Mouse (Mus musculus): ENCODE results near the gene Tpd52l2. TPM values are rescaled to one million over a fixed set of nuclear protein-coding genes. Genes with fewer than 3 reads are reported as not detected.
A peak's percentile ranks its signal among the peaks of the same experiment; 100 is the strongest.

Tpd52l2 gene
- 145 and 151 TPM in 2 replicates for polyA plus RNA-seq (2014; fragmentation: Nextera tagmentation; extraction: Ambion mirVana)

- H3K36me3 ChIP-seq (ENCODE audit: control insufficient read depth, insufficient read depth, low read length), result peaks cover 3% of the 10 kb centered on the region; the same call in 1 of the 2 replicates
- DNase-seq (ENCODE audit: low spot score) (peak; percentile 95), ATAC-seq (ENCODE audit: low FRiP score) (peak; percentile 97)
- peak within 1 kb of the TSS; percentile 97 for H3K9ac ChIP-seq (ENCODE audit: low read depth, low read length)
- peak within 1 kb of the TSS; percentile 94 for H3K4me2 ChIP-seq (replicated peaks; ENCODE audit: low read depth, low read length)
- no peaks in the 10 kb centered on the region for H3K9me3 ChIP-seq (ENCODE audit: control insufficient read depth, low read length)
- H3K4me1 ChIP-seq (replicated peaks; ENCODE audit: control insufficient read depth, insufficient read depth, low read length), result no peaks in the 10 kb centered on the region; the same call in 1 of the 2 replicates
- WGBS, result under 1% methylated on average over 45 of the region's 46 CpGs
- H3K4me3 ChIP-seq (ENCODE audit: low read depth, low read length), result peak within 1 kb of the TSS; percentile 97
- no peaks in the 10 kb centered on the region for H3K27me3 ChIP-seq (ENCODE audit: control insufficient read depth, insufficient read depth, low read length)
- peak within 1 kb of the TSS; percentile 86 for H3K27ac ChIP-seq (ENCODE audit: low read depth, low read length)
These were observed at the start of gene Tpd52l2 for GRCm38 (mm10) chr2:181496831-181497547. Tpd52l2 (plus strand) TSS chr2:181497142.

GRCm38 (mm10) chr2:181452181-181452580 lies 44.8 kb upstream of the Tpd52l2 start:
- Histone ChIP-seq H3K4me3 (ENCODE audit: low read depth, low read length) (no peak overlapping the region), H3K36me3 (ENCODE audit: control insufficient read depth, insufficient read depth, low read length) (no peaks in the 10 kb centered on the region), H3K9me3 (ENCODE audit: control insufficient read depth, low read length) (no peaks in the 10 kb centered on the region), H3K27ac (ENCODE audit: low read depth, low read length) (no peak overlapping the region), H3K4me2 (replicated peaks; ENCODE audit: low read depth, low read length) (no peak overlapping the region), H3K9ac (ENCODE audit: low read depth, low read length) (no peak overlapping the region), H3K27me3 (ENCODE audit: control insufficient read depth, insufficient read depth, low read length) (no peaks in the 10 kb centered on the region), H3K4me1 (replicated peaks; ENCODE audit: control insufficient read depth, insufficient read depth, low read length) (no peaks in the 10 kb centered on the region)
- ATAC-seq (ENCODE audit: low FRiP score) (no peak), DNase-seq (ENCODE audit: low spot score) (no peak)
- 77% methylated on average over 4 of the region's 4 CpGs for WGBS

GRCm38 (mm10) chr2:181453274-181453673 lies 43.7 kb upstream of the Tpd52l2 start:
- Histone ChIP-seq H3K9ac (ENCODE audit: low read depth, low read length) (no peak overlapping the region), H3K9me3 (ENCODE audit: control insufficient read depth, low read length) (no peaks in the 10 kb centered on the region), H3K36me3 (ENCODE audit: control insufficient read depth, insufficient read depth, low read length) (no peaks in the 10 kb centered on the region), H3K4me3 (ENCODE audit: low read depth, low read length) (no peak overlapping the region), H3K4me1 (replicated peaks; ENCODE audit: control insufficient read depth, insufficient read depth, low read length) (no peaks in the 10 kb centered on the region), H3K4me2 (replicated peaks; ENCODE audit: low read depth, low read length) (no peak overlapping the region), H3K27me3 (ENCODE audit: control insufficient read depth, insufficient read depth, low read length) (no peaks in the 10 kb centered on the region), H3K27ac (ENCODE audit: low read depth, low read length) (no peak overlapping the region)
- ATAC-seq (ENCODE audit: low FRiP score) (no peak), DNase-seq (ENCODE audit: low spot score) (no peak)
- WGBS, result 31% methylated on average over 1 of the region's 1 CpGs

GRCm38 (mm10) chr2:181455899-181456298 lies 41.0 kb upstream of the Tpd52l2 start:
- WGBS, result 85% methylated on average over 2 of the region's 2 CpGs
- no peak overlapping the region for H3K4me2 ChIP-seq (replicated peaks; ENCODE audit: low read depth, low read length)
- no peak overlapping the region for H3K27ac ChIP-seq (ENCODE audit: low read depth, low read length)
- no peaks in the 10 kb centered on the region for H3K36me3 ChIP-seq (ENCODE audit: control insufficient read depth, insufficient read depth, low read length)
- no peak overlapping the region for H3K9ac ChIP-seq (ENCODE audit: low read depth, low read length)
- no peaks in the 10 kb centered on the region for H3K9me3 ChIP-seq (ENCODE audit: control insufficient read depth, low read length)
- DNase-seq (ENCODE audit: low spot score), result no peak
- no peaks in the 10 kb centered on the region for H3K4me1 ChIP-seq (replicated peaks; ENCODE audit: control insufficient read depth, insufficient read depth, low read length)
- H3K4me3 ChIP-seq (ENCODE audit: low read depth, low read length), result no peak overlapping the region
- no peaks in the 10 kb centered on the region for H3K27me3 ChIP-seq (ENCODE audit: control insufficient read depth, insufficient read depth, low read length)
- ATAC-seq (ENCODE audit: low FRiP score), result no peak

GRCm38 (mm10) chr2:181457831-181458230 lies 39.1 kb upstream of the Tpd52l2 start:
- Histone ChIP-seq H3K9me3 (ENCODE audit: control insufficient read depth, low read length) (no peaks in the 10 kb centered on the region), H3K4me2 (replicated peaks; ENCODE audit: low read depth, low read length) (peak overlapping the region; percentile 99), H3K4me3 (ENCODE audit: low read depth, low read length) (peak overlapping the region; percentile 99), H3K27me3 (ENCODE audit: control insufficient read depth, insufficient read depth, low read length) (no peaks in the 10 kb centered on the region), H3K9ac (ENCODE audit: low read depth, low read length) (peak overlapping the region; percentile 84; the same call in 1 of the 2 replicates), H3K36me3 (ENCODE audit: control insufficient read depth, insufficient read depth, low read length) (no peaks in the 10 kb centered on the region), H3K27ac (ENCODE audit: low read depth, low read length) (no peak overlapping the region), H3K4me1 (replicated peaks; ENCODE audit: control insufficient read depth, insufficient read depth, low read length) (no peaks in the 10 kb centered on the region)
- WGBS, result 4% methylated on average over 15 of the region's 15 CpGs
- DNase-seq (ENCODE audit: low spot score) (peak; percentile 34), ATAC-seq (ENCODE audit: low FRiP score) (no peak)

GRCm38 (mm10) chr2:181458411-181459152 lies 38.4 kb upstream of the Tpd52l2 start:
- H3K9ac ChIP-seq (ENCODE audit: low read depth, low read length), result peak overlapping the region; percentile 84
- no peaks in the 10 kb centered on the region for H3K27me3 ChIP-seq (ENCODE audit: control insufficient read depth, insufficient read depth, low read length)
- peak; percentile 33 for ATAC-seq (ENCODE audit: low FRiP score)
- peak overlapping the region; percentile 99 for H3K4me2 ChIP-seq (replicated peaks; ENCODE audit: low read depth, low read length)
- no peaks in the 10 kb centered on the region for H3K4me1 ChIP-seq (replicated peaks; ENCODE audit: control insufficient read depth, insufficient read depth, low read length)
- H3K4me3 ChIP-seq (ENCODE audit: low read depth, low read length), result peak overlapping the region; percentile 99
- peak; percentile 65 for DNase-seq (ENCODE audit: low spot score)
- peak overlapping the region; percentile 85 for H3K27ac ChIP-seq (ENCODE audit: low read depth, low read length)
- WGBS, result under 1% methylated on average over 46 of the region's 72 CpGs
- no peaks in the 10 kb centered on the region for H3K36me3 ChIP-seq (ENCODE audit: control insufficient read depth, insufficient read depth, low read length)
- H3K9me3 ChIP-seq (ENCODE audit: control insufficient read depth, low read length), result no peaks in the 10 kb centered on the region

- no peaks in the 10 kb centered on the region for H3K9me3 ChIP-seq (ENCODE audit: control insufficient read depth, low read length)
- H3K27me3 ChIP-seq (ENCODE audit: control insufficient read depth, insufficient read depth, low read length), result no peaks in the 10 kb centered on the region
- peak; percentile 95 for ATAC-seq (ENCODE audit: low FRiP score)
- H3K4me1 ChIP-seq (replicated peaks; ENCODE audit: control insufficient read depth, insufficient read depth, low read length), result no peaks in the 10 kb centered on the region
- peak within 1 kb of the TSS; percentile 85 for H3K27ac ChIP-seq (ENCODE audit: low read depth, low read length)
- no peaks in the 10 kb centered on the region for H3K36me3 ChIP-seq (ENCODE audit: control insufficient read depth, insufficient read depth, low read length)
- WGBS, result 2% methylated on average over 37 of the region's 83 CpGs
- DNase-seq (ENCODE audit: low spot score), result peak; percentile 89
- H3K4me2 ChIP-seq (replicated peaks; ENCODE audit: low read depth, low read length), result peak within 1 kb of the TSS; percentile 99
- peak within 1 kb of the TSS; percentile 99 for H3K4me3 ChIP-seq (ENCODE audit: low read depth, low read length)
- H3K9ac ChIP-seq (ENCODE audit: low read depth, low read length), result peak within 1 kb of the TSS; percentile 84
These were observed 37.7 kb upstream of the Tpd52l2 start, which contains the start of gene Zbtb46 for GRCm38 (mm10) chr2:181459153-181459672. Zbtb46 (minus strand) TSS chr2:181459426.

GRCm38 (mm10) chr2:181459673-181460621 lies 37.0 kb upstream of the Tpd52l2 start:
- WGBS, result under 1% methylated on average over 58 of the region's 71 CpGs
- H3K9me3 ChIP-seq (ENCODE audit: control insufficient read depth, low read length), result no peaks in the 10 kb centered on the region
- H3K27ac ChIP-seq (ENCODE audit: low read depth, low read length), result peak overlapping the region; percentile 33; the same call in 1 of the 2 replicates
- peak overlapping the region; percentile 66 for H3K9ac ChIP-seq (ENCODE audit: low read depth, low read length)
- peak overlapping the region; percentile 99 for H3K4me3 ChIP-seq (ENCODE audit: low read depth, low read length)
- DNase-seq (ENCODE audit: low spot score), result peak; percentile 69
- no peaks in the 10 kb centered on the region for H3K36me3 ChIP-seq (ENCODE audit: control insufficient read depth, insufficient read depth, low read length)
- peak overlapping the region; percentile 99 for H3K4me2 ChIP-seq (replicated peaks; ENCODE audit: low read depth, low read length)
- no peaks in the 10 kb centered on the region for H3K4me1 ChIP-seq (replicated peaks; ENCODE audit: control insufficient read depth, insufficient read depth, low read length)
- no peaks in the 10 kb centered on the region for H3K27me3 ChIP-seq (ENCODE audit: control insufficient read depth, insufficient read depth, low read length)
- peak; percentile 75 for ATAC-seq (ENCODE audit: low FRiP score)
